Mouse (Mus musculus): ENCODE data around the gene Sapcd2. TPM values are rescaled to one million over a fixed set of nuclear protein-coding genes. Genes with fewer than 3 reads are reported as not detected.
A peak's percentile ranks its signal among the peaks of the same experiment; 100 is the strongest.

The Sapcd2 gene
- total and polyA plus RNA-seq, 2 experiments from 2014 or later, result 12.7 to 13.2 TPM

GRCm38 (mm10) chr2:25372644-25373391 is 697 bp downstream of the Sapcd2 start:
- 3% methylated on average over 41 of the region's 42 CpGs for WGBS
- DNase-seq (no peak), ATAC-seq (no peak)
- peak overlapping the region; percentile 83 for H3K4me2 ChIP-seq (ENCODE audit: low read depth)
- H3K4me3 ChIP-seq (ENCODE audit: low read depth, low read length), result peak overlapping the region; percentile 55
- H3K9me3 ChIP-seq (ENCODE audit: low read length), result no peaks in the 10 kb centered on the region
- no peaks in the 10 kb centered on the region for H3K4me1 ChIP-seq (ENCODE audit: insufficient read depth)
- no peaks in the 10 kb centered on the region for H3K27me3 ChIP-seq (ENCODE audit: insufficient read depth, low read length)
- no peaks in the 10 kb centered on the region for H3K36me3 ChIP-seq (ENCODE audit: insufficient read depth)
- no peak overlapping the region for H3K27ac ChIP-seq (ENCODE audit: low read depth, low read length)
- no peak for TF ChIP-seq CTCF (IDR thresholded peaks at IDR 0.05; ENCODE audit: low read depth)
- H3K9ac ChIP-seq, result peak overlapping the region; percentile 44

- no peaks in the 10 kb centered on the region for H3K36me3 ChIP-seq (ENCODE audit: insufficient read depth)
- no peaks in the 10 kb centered on the region for H3K4me1 ChIP-seq (ENCODE audit: insufficient read depth)
- peak overlapping the region; percentile 44; the same call in 1 of the 2 replicates for H3K9ac ChIP-seq
- ATAC-seq (peak; percentile 38), DNase-seq (no peak)
- peak overlapping the region; percentile 55; the same call in 1 of the 2 replicates for H3K4me3 ChIP-seq (ENCODE audit: low read depth, low read length)
- H3K9me3 ChIP-seq (ENCODE audit: low read length), result no peaks in the 10 kb centered on the region
- no peaks in the 10 kb centered on the region for H3K27me3 ChIP-seq (ENCODE audit: insufficient read depth, low read length)
- H3K27ac ChIP-seq (ENCODE audit: low read depth, low read length), result no peak overlapping the region
- no peak for TF ChIP-seq CTCF (IDR thresholded peaks at IDR 0.05; ENCODE audit: low read depth)
- WGBS, result 15% methylated on average over 2 of the region's 2 CpGs
- H3K4me2 ChIP-seq (ENCODE audit: low read depth), result peak overlapping the region; percentile 83
Observed at GRCm38 (mm10) chr2:25373431-25373830, 1.3 kb downstream of the Sapcd2 start.

GRCm38 (mm10) chr2:25376589-25376988 is 4.5 kb downstream of the Sapcd2 start:
- 58% methylated on average over 4 of the region's 4 CpGs for WGBS
- no peak overlapping the region for H3K4me2 ChIP-seq (ENCODE audit: low read depth)
- H3K9ac ChIP-seq, result no peak overlapping the region
- no peak overlapping the region for H3K27ac ChIP-seq (ENCODE audit: low read depth, low read length)
- H3K4me1 ChIP-seq (ENCODE audit: insufficient read depth), result no peaks in the 10 kb centered on the region
- peak; percentile 86 for TF ChIP-seq CTCF (IDR thresholded peaks at IDR 0.05; ENCODE audit: low read depth)
- H3K36me3 ChIP-seq (ENCODE audit: insufficient read depth), result no peaks in the 10 kb centered on the region
- DNase-seq (peak; percentile 69), ATAC-seq (peak; percentile 26; the same call in 1 of the 2 replicates)
- no peaks in the 10 kb centered on the region for H3K27me3 ChIP-seq (ENCODE audit: insufficient read depth, low read length)
- no peaks in the 10 kb centered on the region for H3K9me3 ChIP-seq (ENCODE audit: low read length)
- no peak overlapping the region for H3K4me3 ChIP-seq (ENCODE audit: low read depth, low read length)

- WGBS, result 86% methylated on average over 5 of the region's 5 CpGs
Observed at GRCm38 (mm10) chr2:25384492-25384891, 12.4 kb downstream of the Sapcd2 start.

GRCm38 (mm10) chr2:25391266-25391665 is 19.1 kb downstream of the Sapcd2 start:
- H3K4me1 ChIP-seq (ENCODE audit: insufficient read depth), result peaks cover 3% of the 10 kb centered on the region; the same call in 1 of the 2 replicates
- H3K4me2 ChIP-seq (ENCODE audit: low read depth), result no peak overlapping the region
- no peak for TF ChIP-seq CTCF (IDR thresholded peaks at IDR 0.05; ENCODE audit: low read depth)
- no peak overlapping the region for H3K9ac ChIP-seq
- ATAC-seq (no peak), DNase-seq (no peak)
- H3K9me3 ChIP-seq (ENCODE audit: low read length), result no peaks in the 10 kb centered on the region
- H3K36me3 ChIP-seq (ENCODE audit: insufficient read depth), result no peaks in the 10 kb centered on the region
- H3K27ac ChIP-seq (ENCODE audit: low read depth, low read length), result no peak overlapping the region
- H3K27me3 ChIP-seq (ENCODE audit: insufficient read depth, low read length), result peaks cover 7% of the 10 kb centered on the region; the same call in 1 of the 2 replicates
- 81% methylated on average over 5 of the region's 5 CpGs for WGBS
- no peak overlapping the region for H3K4me3 ChIP-seq (ENCODE audit: low read depth, low read length)

More at GRCm38 (mm10) chr2:25384492-25384891, 12.4 kb downstream of the Sapcd2 start:
- Histone ChIP-seq H3K27me3 (ENCODE audit: insufficient read depth, low read length) (no peaks in the 10 kb centered on the region), H3K9me3 (ENCODE audit: low read length) (no peaks in the 10 kb centered on the region), H3K4me3 (ENCODE audit: low read depth, low read length) (no peak overlapping the region), H3K4me1 (ENCODE audit: insufficient read depth) (no peaks in the 10 kb centered on the region), H3K4me2 (ENCODE audit: low read depth) (no peak overlapping the region), H3K9ac (no peak overlapping the region), H3K36me3 (ENCODE audit: insufficient read depth) (no peaks in the 10 kb centered on the region), H3K27ac (ENCODE audit: low read depth, low read length) (no peak overlapping the region)
- no peak for DNase-seq
- no peak for ATAC-seq
- no peak for TF ChIP-seq CTCF (IDR thresholded peaks at IDR 0.05; ENCODE audit: low read depth)

GRCm38 (mm10) chr2:25394281-25395221 is 22.4 kb downstream of the Sapcd2 start:
- Histone ChIP-seq H3K9ac (no peak overlapping the region), H3K27me3 (ENCODE audit: insufficient read depth, low read length) (peaks cover 17% of the 10 kb centered on the region), H3K9me3 (ENCODE audit: low read length) (no peaks in the 10 kb centered on the region), H3K4me3 (ENCODE audit: low read depth, low read length) (no peak overlapping the region), H3K36me3 (ENCODE audit: insufficient read depth) (no peaks in the 10 kb centered on the region), H3K4me2 (ENCODE audit: low read depth) (no peak overlapping the region), H3K4me1 (ENCODE audit: insufficient read depth) (peaks cover 3% of the 10 kb centered on the region; the same call in 1 of the 2 replicates), H3K27ac (ENCODE audit: low read depth, low read length) (0 out of 2 replicates have a peak overlapping the region, but pooled peaks have one; percentile 3)
- WGBS, result 6% methylated on average over 3 of the region's 3 CpGs
- ATAC-seq (peak; percentile 89), DNase-seq (peak; percentile 76)
- no peak for TF ChIP-seq CTCF (IDR thresholded peaks at IDR 0.05; ENCODE audit: low read depth)

Measured in forebrain, postnatal 0 days (tissue).